Mouse (Mus musculus) megakaryocyte-erythroid progenitor cell, adult 5 weeks (primary cell): ENCODE data around the gene Itih2. TPM values are rescaled to one million over a fixed set of nuclear protein-coding genes. Genes with fewer than 3 reads are reported as not detected.

Source experiments
- polyA plus RNA-seq: library from polyadenylated mRNA; stranded (reverse); fragments of >175 nt; gene quantifications from 2 replicates; pipeline ENCODE4 v1.2.3, GENCODE M21; 2012

The Itih2 gene
- polyA plus RNA-seq = not detected in 2 replicates

DNA sequence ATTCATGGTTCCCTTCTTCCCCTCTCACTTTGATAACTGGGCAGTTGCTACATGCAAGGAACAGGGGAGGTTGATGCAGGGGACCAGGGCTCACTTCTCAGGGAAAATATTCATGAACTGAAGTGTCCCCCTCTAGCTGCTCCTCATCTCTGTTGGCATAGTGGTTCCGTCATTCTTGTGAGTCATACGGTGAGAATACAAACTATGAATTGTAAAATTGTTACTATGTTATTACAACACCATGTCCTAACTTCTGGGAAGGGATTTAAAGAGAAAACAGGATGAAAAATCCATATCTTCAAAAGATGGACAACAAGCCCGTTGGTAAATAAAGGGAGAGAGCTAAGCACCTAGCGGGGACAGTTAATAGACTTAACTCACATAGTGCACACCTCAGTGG lies at the start of gene Itih2:
Gene Itih2, minus strand, starts transcription at position 101 of the 400 bp plus-strand sequence.

GRCm38 (mm10) chr2:10153201-10154075 lies 22.2 kb upstream of the Itih2 start, which contains the start of gene Itih5:
Gene Itih5 (plus strand): TSS chr2:10153571.

DNA sequence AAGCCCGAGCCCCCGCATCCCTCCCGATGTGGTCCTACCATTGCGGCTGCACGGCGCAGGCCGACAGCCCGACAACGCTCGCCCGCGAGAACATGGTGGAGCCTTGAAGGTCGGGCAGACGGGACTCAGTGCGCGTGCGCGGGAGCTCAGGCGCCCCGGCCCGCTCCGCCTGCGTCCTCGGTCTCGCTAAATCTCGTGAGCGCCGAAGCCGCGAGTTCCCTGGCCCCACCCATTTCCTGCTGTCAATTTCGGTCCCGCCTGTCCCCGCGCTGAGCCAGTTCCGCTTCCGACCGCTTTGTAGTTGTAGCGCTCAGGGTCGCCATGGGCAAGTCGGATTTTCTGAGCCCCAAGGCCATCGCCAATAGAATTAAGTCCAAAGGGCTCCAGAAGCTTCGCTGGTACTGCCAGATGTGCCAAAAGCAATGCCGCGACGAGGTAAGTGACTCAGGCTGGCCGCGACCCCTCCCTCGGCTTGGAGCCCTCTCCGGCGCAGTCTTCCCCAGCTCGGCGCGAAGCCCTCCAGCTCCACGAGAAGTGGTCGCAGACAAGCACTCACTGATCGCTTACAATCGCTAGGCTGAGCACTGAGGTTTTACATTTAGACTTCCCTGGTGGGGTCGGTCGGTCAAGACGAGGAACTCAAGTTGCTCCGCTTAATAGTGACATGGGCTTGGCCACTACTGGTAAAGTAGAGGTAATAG lies 50.7 kb downstream of the Itih2 start, which contains the start of the genes Atp5c1 and Kin:
Gene Atp5c1, minus strand, starts transcription at position 201 of the 701 bp plus-strand sequence.
Gene Kin, plus strand, starts transcription at position 284 of the 701 bp plus-strand sequence.

GRCm38 (mm10) chr2:10048461-10048860 lies 82.7 kb downstream of the Itih2 start, which contains the start of gene Taf3:
Gene Taf3 (minus strand): TSS chr2:10048596.

Other genes with a start within 250 kb of the Itih2 start
- gene 9230102O04Rik, start 241.9 kb downstream of the Itih2 start, polyA plus RNA-seq = not detected in 2 replicates
- gene Gata3, start 241.4 kb downstream of the Itih2 start, polyA plus RNA-seq = 7.9 and 9.0 TPM in 2 replicates
- 20.2 and 21.3 TPM in 2 replicates for gene Taf3, start 82.8 kb downstream of the Itih2 start, polyA plus RNA-seq
- 33.0 and 34.7 TPM in 2 replicates for gene Atp5c1, start 50.9 kb downstream of the Itih2 start, polyA plus RNA-seq
- 2.9 and 3.9 TPM in 2 replicates for gene Kin, start 50.8 kb downstream of the Itih2 start, polyA plus RNA-seq
- gene Itih5, start 22.2 kb upstream of the Itih2 start, polyA plus RNA-seq = 1.5 and 2.7 TPM in 2 replicates
- 0.30 and 0.35 TPM in 2 replicates for gene Sfmbt2, start 239.1 kb upstream of the Itih2 start, polyA plus RNA-seq